Mouse (Mus musculus) kidney, adult 2 months (tissue): ENCODE measurements at regions not wholly inside any gene's neighbourhood (a gene's known extent, or its start where the extent isn't known, plus 50 kb on each side); places are given as distances from the start of the nearest gene placed in this dataset.

ENCODE experiments used
- CTCF ChIP-seq: fragments of 200-500 bp; conservative IDR thresholded peaks from 2 replicates; pipeline ENCODE4 v1.5.1; 2011; ENCODE audit warnings: low read depth, mild to moderate bottlenecking, control low read depth, low read length, moderate library complexity, mixed read lengths; ENCODE audit not compliant: insufficient read depth, insufficient read length
- POLR2A ChIP-seq: fragments of 200-500 bp; IDR thresholded peaks from one replicate; pipeline ENCODE4 v1.6.1; 2011; ENCODE audit warnings: low read depth, low read length, control low read depth

DNA sequence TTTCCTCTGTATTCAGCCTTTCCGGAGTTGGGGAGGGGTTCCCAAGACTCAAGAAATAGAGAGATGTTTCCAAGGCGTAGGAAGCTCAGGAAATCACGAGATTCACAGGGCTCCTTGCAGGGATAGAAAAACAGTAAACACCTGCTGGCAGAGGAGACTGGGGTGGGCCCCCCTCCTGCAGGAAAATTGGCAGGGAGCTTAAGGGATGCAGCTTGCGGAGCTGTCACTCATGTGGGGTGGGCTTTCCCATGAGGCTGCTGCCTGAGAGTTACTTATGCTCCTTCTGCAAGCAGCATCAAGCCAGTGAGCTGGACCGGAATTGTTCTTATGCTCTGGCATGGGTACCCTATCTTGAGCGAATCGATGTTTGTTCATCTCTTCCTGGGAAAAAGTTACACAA, 116.6 kb downstream of the Dhx35 start:
- no peak for TF ChIP-seq POLR2A
- TF ChIP-seq CTCF = no peak
